Mouse (Mus musculus) cerebellum, adult 2 months (tissue): Measurements from ENCODE around the gene Rassf3.

Experiments used
- CTCF ChIP-seq: fragments of 200-500 bp; IDR thresholded peaks from 2 replicates; pipeline ENCODE4 v1.5.1; 2011; ENCODE audit warnings: low read depth, mild to moderate bottlenecking, control low read depth, low read length, moderate library complexity, borderline replicate concordance; ENCODE audit not compliant: insufficient read depth
- POLR2A ChIP-seq: fragments of 200-500 bp; IDR thresholded peaks from 2 replicates; pipeline ENCODE4 v1.6.1; 2011; ENCODE audit warnings: low read length, control low read depth, borderline replicate concordance; ENCODE audit not compliant: insufficient read depth

- TF ChIP-seq CTCF (peak; percentile 13; the same call in 1 of the 2 replicates), POLR2A (no peak)
Measured at GRCm38 (mm10) chr10:121379387-121379786, 96.8 kb downstream of the Rassf3 start.
